Mouse (Mus musculus) midbrain, embryonic 12.5 days (tissue): ENCODE results near the gene Cep104. TPM values are rescaled to one million over a fixed set of nuclear protein-coding genes. Genes with fewer than 3 reads are reported as not detected.
A peak's percentile ranks its signal among the peaks of the same experiment; 100 is the strongest.

Experiments used
- ATAC-seq: fragments of 200-750 bp; cut with Nextera tagmentation; 2 replicates; pipeline ENCODE4 v1.8.0; 2017; ENCODE audit warnings: low read depth, moderate TSS enrichment, moderate library complexity; ENCODE audit not compliant: low FRiP score
- H3K27ac ChIP-seq: fragments of 300-500 bp; sonication (generic); replicated peaks from 2 replicates; pipeline ENCODE4 v1.5.1; 2016; ENCODE audit warnings: mild to moderate bottlenecking
- H3K27me3 ChIP-seq: fragments of 300-500 bp; sonication (generic); 2 replicates; pipeline ENCODE4 v1.6.1; 2016; ENCODE audit warnings: mild to moderate bottlenecking
- H3K36me3 ChIP-seq: fragments of 300-500 bp; sonication (generic); 2 replicates; pipeline ENCODE4 v1.6.1; 2016
- H3K4me1 ChIP-seq: fragments of 300-500 bp; sonication (generic); 2 replicates; pipeline ENCODE4 v1.6.1; 2016
- H3K4me2 ChIP-seq: fragments of 300-500 bp; sonication (generic); replicated peaks from 2 replicates; pipeline ENCODE4 v1.6.1; 2016; ENCODE audit warnings: mild to moderate bottlenecking, moderate library complexity
- H3K4me3 ChIP-seq: fragments of 300-500 bp; sonication (generic); 2 replicates; pipeline ENCODE4 v1.5.1; 2016; ENCODE audit warnings: mild to moderate bottlenecking
- H3K9ac ChIP-seq: fragments of 300-500 bp; sonication (generic); replicated peaks from 2 replicates; pipeline ENCODE4 v1.6.1; 2016; ENCODE audit warnings: mild to moderate bottlenecking, moderate library complexity
- H3K9me3 ChIP-seq: fragments of 300-500 bp; sonication (generic); 2 replicates; pipeline ENCODE4 v1.6.1; 2016; ENCODE audit warnings: mild to moderate bottlenecking
- WGBS: fragments of 180-500 bp; shearing (Covaris S2); methylation state at CpG from one replicate; pipeline ENCODE4 v1.1.7; 2016; 5-methylcytosine and 5-hydroxymethylcytosine counted together
- polyA plus RNA-seq: library from polyadenylated mRNA; unstranded; fragments of >200 nt; fragmentation: Nextera tagmentation; extraction: Ambion mirVana; gene quantifications from 2 replicates; pipeline ENCODE4 v1.2.1, GENCODE M21; 2016

Cep104 gene
- polyA plus RNA-seq, 1 experiment from 2014 or later, result 23.3 TPM

DNA sequence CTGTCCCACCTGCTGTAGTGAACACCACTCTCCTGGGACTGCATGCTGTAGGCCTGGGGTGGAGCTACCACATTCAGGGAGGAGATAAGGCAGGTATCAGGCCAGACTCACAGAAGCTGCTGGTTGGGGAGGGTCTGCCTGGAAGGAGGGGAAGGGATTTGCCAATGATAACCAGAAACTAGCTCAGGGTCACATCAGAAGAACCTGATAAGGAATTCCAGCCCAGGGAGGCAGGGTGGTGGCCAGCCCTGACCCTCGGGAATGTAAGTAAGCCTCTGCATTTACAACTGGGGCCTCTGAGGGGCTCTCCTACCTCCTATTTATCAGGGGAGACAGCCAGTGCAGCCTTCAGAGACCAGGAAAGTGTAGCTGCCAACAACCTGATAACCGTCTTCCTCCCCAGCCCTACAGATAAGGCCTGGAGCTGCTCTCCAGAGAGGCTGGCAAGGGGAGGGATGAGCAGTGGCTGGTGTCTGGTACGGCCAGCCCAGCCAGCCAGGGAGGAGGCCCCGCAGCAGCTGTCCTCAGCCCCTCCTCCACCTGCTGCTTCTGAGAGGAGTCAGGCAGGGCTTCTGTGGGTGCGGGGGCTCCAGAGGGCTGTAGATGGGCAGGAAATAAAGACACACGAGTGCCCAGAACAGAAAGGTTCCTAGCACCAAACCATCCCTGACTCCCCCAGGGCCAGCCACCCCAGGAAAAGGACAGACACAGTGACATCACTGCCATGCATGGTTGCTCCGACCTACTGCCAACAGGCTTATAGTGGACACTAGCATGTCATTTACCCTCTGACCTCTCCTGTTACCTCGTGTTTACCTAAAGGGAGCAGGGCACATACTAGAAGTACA, 49.0 kb downstream of the Cep104 start:
- peaks cover 46% of the 10 kb centered on the region for H3K27me3 ChIP-seq
- no peak overlapping the region for H3K4me2 ChIP-seq
- H3K27ac ChIP-seq, result no peak overlapping the region
- 30% methylated on average over 8 of the region's 8 CpGs for WGBS
- H3K4me3 ChIP-seq, result no peak overlapping the region
- peaks cover 35% of the 10 kb centered on the region for H3K36me3 ChIP-seq
- no peaks in the 10 kb centered on the region for H3K9me3 ChIP-seq
- H3K4me1 ChIP-seq, result peaks cover 8% of the 10 kb centered on the region
- ATAC-seq, result no peak
- no peak overlapping the region; the same call in 1 of the 2 replicates for H3K9ac ChIP-seq

DNA sequence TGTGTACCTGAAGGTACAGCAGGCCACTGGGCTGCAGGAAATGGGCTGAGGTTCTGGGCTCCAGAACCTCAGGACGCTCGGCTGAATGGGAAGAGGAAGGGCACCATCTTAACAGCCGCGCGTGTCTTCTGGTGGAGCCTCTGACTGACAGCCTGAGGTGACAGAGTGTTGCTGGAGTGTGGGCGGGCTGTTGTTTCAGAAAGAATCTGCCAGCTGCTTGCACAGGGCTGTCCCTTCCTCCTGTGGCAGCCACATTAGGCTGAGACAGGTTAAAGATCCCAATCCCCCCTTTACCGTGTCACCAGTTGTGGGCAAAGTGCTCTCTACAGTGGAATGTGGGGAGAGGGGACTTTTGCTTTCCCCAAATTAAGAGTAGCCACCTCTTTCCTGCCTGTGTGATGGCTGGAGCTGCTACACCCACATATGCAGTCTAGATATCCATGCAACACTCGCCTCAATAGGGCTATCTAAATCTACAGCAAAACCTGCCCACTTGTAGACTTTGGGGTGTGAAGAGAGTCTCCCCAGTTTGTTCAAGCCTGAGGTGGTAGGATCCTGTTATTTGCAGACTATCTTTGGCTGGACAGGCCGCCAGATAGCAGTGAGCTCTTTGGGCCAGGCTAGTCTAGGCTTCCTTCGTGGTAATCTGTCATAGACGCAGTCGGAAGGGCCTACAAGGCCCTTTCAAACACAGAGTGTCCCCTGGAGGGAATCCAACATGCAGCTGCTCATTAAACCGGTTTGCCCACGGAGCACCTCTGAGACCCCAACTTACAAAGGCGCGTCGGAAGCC, 49.9 kb downstream of the Cep104 start:
- peaks cover 46% of the 10 kb centered on the region for H3K27me3 ChIP-seq
- WGBS, result 42% methylated on average over 17 of the region's 17 CpGs
- H3K9me3 ChIP-seq, result no peaks in the 10 kb centered on the region
- peak overlapping the region; percentile 35; the same call in 1 of the 2 replicates for H3K4me3 ChIP-seq
- ATAC-seq, result no peak
- no peak overlapping the region for H3K27ac ChIP-seq
- peaks cover 25% of the 10 kb centered on the region for H3K36me3 ChIP-seq
- H3K9ac ChIP-seq, result no peak overlapping the region
- peaks cover 8% of the 10 kb centered on the region for H3K4me1 ChIP-seq
- H3K4me2 ChIP-seq, result peak overlapping the region; percentile 60; the same call in 1 of the 2 replicates

DNA sequence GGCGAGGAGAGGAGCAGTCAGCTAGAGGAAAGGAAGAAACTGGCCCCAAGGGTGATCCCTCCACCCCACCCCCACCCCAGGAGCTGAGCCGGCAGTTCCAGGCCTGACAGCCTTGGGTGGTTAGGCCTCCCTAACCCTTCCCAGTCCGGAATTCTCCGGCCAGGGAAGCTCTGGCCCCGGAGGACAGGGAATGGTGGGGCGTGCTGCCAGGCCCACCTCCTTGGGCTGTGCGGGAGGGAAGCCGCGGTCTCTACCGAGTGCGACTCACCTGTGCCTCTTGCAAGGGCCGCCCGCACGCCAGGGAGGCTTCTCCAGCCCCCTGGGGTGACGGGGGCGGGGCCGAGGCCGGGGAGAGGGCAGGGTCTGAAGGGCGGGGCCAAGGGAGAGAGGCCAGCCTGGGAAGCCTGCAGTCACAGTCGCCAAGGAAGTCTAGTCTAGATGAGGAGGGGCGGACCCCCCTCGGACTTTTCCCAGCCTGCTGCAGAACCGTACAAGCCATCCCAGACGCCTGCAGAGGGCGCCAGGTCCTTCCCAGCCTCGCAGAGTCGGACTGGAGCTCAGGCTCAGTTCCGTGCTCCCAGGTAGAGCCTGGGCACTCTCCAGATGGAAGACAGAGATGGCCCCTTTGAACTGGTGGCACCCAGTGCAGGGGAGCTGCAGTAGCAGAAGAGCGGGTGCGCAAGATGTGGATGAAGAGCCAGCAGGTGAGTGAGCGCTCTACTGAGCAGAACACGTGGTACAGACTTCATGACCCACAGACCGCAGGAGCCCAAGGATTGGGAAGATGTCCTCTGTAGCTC, 50.8 kb downstream of the Cep104 start, which contains the start of gene Smim1:
Gene Smim1, minus strand, starts transcription at position 590 of the 800 bp plus-strand sequence.
- H3K27me3 ChIP-seq, result peaks cover 46% of the 10 kb centered on the region
- H3K4me3 ChIP-seq, result peak within 1 kb of the TSS; percentile 35
- peaks cover 16% of the 10 kb centered on the region for H3K36me3 ChIP-seq
- H3K4me2 ChIP-seq, result peak within 1 kb of the TSS; percentile 60
- WGBS, result 1% methylated on average over 32 of the region's 33 CpGs
- H3K9me3 ChIP-seq, result no peaks in the 10 kb centered on the region
- H3K9ac ChIP-seq, result peak within 1 kb of the TSS; percentile 31
- H3K27ac ChIP-seq, result no peak within 1 kb of the TSS
- peaks cover 8% of the 10 kb centered on the region for H3K4me1 ChIP-seq
- ATAC-seq, result 0 out of 2 replicates have a peak, but pooled peaks have one; percentile 21

DNA sequence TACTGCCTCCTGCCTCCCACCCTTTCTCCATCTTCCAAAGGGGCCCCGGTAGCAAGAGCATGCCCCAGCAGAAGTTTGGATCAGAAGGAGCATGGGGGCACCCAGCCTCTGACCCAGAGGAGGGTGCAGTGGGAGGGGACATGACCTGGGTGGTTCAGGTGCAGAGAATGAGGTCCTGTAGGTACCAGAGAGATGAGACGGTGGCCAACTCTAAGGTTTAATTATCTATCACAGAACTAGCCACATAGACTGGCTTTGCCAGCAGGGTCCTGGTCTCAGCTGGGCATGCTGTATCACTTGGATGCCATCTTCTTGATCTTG, 51.4 kb downstream of the Cep104 start:
- Histone ChIP-seq H3K27me3 (peaks cover 46% of the 10 kb centered on the region), H3K9me3 (no peaks in the 10 kb centered on the region), H3K4me1 (peaks cover 8% of the 10 kb centered on the region), H3K27ac (no peak overlapping the region), H3K9ac (no peak overlapping the region), H3K4me3 (no peak overlapping the region), H3K36me3 (peaks cover 11% of the 10 kb centered on the region), H3K4me2 (peak overlapping the region; percentile 60)
- WGBS, result 34% methylated on average over 2 of the region's 2 CpGs
- ATAC-seq, result no peak

DNA sequence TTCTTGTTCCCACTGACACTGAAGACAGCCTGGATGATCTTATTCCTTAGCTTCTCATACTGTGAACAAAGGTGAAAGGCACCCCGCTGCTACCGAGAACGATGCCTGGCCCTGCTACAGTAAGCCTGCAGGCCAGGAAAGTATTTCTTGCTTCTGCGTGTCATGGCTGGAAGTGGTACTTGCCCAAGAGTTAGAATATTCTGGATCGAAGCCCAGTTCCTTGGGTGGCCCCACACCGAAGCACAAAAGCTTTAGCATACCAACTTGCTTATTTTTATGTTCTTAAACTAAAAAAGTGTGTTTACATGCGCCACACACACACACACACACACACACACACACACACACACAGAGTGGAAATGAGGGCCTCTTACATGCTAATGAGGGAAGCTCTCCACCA, 53.1 kb downstream of the Cep104 start:
- H3K4me1 ChIP-seq, result peaks cover 8% of the 10 kb centered on the region
- H3K4me2 ChIP-seq, result no peak overlapping the region
- H3K27me3 ChIP-seq, result peaks cover 46% of the 10 kb centered on the region
- no peak overlapping the region for H3K4me3 ChIP-seq
- no peaks in the 10 kb centered on the region for H3K36me3 ChIP-seq
- no peak overlapping the region for H3K27ac ChIP-seq
- H3K9ac ChIP-seq, result no peak overlapping the region
- no peaks in the 10 kb centered on the region for H3K9me3 ChIP-seq
- no peak for ATAC-seq
- 82% methylated on average over 7 of the region's 7 CpGs for WGBS

DNA sequence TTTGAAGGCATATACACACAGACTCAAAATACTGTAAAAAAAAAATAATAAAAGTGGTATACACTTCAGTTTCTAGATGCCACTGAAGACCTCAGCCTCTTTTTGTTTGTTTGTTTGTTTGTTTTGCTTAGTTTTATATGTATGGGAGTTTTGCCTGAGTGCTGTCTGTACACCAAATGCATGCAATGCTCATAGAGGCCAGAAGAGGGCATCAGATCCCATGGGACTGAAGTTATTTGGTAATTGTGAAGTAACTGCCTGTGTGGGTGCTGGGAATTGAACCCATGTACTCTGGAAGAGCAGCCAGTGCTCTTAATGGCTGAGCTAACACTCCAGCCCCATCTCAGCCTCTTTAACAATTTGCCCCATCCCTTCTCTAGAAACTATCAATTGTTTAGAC, 53.7 kb downstream of the Cep104 start:
- Histone ChIP-seq H3K4me2 (no peak overlapping the region), H3K9ac (no peak overlapping the region), H3K27me3 (peaks cover 43% of the 10 kb centered on the region), H3K4me1 (peaks cover 8% of the 10 kb centered on the region), H3K9me3 (no peaks in the 10 kb centered on the region), H3K36me3 (no peaks in the 10 kb centered on the region), H3K4me3 (no peak overlapping the region), H3K27ac (no peak overlapping the region)
- no peak for ATAC-seq

DNA sequence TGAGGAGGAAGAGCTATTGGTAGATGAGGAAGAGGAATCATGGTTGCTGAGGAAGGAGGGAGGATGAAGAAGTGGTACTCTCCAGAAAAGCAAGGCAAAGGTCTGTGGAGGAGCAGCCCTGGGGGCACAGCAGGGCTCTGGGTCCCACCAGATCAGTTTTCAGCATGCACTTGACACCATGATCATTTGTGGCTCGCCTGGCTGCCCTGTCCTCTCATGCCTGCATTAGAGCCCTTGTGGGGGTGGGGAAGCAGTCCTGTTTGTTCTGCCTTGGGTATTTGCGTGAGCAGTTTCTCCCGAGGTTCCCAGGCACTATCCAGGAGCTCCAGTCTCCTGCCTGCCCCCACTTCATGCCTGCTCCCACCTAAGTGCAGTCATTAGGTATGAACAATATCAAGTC, 62.1 kb downstream of the Cep104 start:
- no peaks in the 10 kb centered on the region for H3K9me3 ChIP-seq

DNA sequence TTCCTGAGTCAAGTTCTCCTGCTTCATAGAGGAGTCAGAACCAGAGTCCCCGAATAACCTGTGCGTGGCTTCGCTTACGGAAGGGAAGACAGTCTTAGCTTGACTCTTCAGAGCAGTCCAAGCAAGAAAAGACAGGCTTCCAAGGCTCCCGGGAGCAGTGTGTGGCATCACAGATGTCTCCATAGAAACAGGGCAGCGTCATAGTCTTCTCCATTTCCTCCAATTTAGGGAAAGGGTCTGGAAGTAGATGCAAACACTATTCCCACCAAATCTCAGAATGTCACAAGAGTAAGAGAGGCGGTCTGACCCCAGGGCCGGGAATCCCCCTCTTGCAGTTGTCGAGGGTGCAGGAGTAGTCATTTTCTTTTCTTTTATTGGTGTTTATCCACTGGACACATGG, 67.6 kb downstream of the Cep104 start, which contains the start of gene Ccdc27:
Gene Ccdc27, minus strand, starts transcription at position 101 of the 400 bp plus-strand sequence.
- no peak for ATAC-seq
- H3K4me3 ChIP-seq, result no peak within 1 kb of the TSS
- H3K9me3 ChIP-seq, result no peaks in the 10 kb centered on the region
- no peaks in the 10 kb centered on the region for H3K4me1 ChIP-seq
- no peak within 1 kb of the TSS for H3K4me2 ChIP-seq
- H3K9ac ChIP-seq, result no peak within 1 kb of the TSS
- H3K27me3 ChIP-seq, result peaks cover 4% of the 10 kb centered on the region; the same call in 1 of the 2 replicates
- WGBS, result 82% methylated on average over 9 of the region's 9 CpGs
- H3K27ac ChIP-seq, result no peak within 1 kb of the TSS
- H3K36me3 ChIP-seq, result no peaks in the 10 kb centered on the region

More for the DNA sequence above, 62.1 kb downstream of the Cep104 start:
- Histone ChIP-seq H3K9ac (no peak overlapping the region), H3K36me3 (no peaks in the 10 kb centered on the region), H3K27me3 (no peaks in the 10 kb centered on the region), H3K27ac (no peak overlapping the region), H3K4me3 (no peak overlapping the region), H3K4me2 (no peak overlapping the region), H3K4me1 (no peaks in the 10 kb centered on the region)
- 49% methylated on average over 3 of the region's 3 CpGs for WGBS
- ATAC-seq, result no peak

DNA sequence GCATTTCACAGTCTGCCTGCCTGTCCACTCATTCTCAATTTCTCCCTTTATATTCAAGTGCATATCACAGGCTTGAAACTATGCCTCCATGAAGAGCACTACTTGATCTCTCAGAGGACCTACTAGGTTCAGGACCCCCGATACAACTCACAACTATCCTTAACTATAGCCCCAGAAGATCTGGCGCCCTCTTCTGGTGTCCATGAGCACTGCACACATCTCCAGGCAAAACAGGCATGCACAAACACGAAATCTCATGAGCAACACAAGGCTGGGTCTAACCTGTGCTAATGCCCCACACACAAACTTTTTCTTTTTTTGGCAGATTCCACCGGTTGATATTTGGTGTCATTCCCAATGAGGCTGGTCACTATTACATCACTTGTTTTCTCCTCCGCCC, 70.8 kb downstream of the Cep104 start:
- whole genome bisulfite sequencing, result 68% methylated on average over 5 of the region's 5 CpGs
- H3K4me1 ChIP-seq, result no peaks in the 10 kb centered on the region

DNA sequence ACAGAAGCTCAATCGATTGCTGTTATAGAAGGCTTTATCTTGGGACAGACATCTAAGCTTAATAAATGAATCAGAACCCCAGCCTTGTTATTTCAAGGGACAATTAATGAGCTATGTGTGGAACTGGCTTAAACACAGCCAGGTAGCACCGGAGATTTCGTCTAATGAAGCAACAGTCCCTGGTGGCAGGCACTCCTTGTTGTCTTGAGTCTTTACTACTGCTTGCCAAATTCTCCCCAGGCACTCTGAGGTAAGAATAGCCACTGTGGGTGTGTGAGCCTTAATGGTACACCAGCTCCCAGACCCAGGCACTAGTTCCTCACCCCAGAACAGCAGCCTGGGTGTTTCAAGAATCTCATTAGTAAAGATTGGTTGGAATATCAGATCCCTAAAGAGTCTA, 76.4 kb downstream of the Cep104 start:
- ATAC-seq, result no peak
- WGBS, result 82% methylated on average over 3 of the region's 3 CpGs
- H3K27ac ChIP-seq, result no peak overlapping the region
- no peak overlapping the region for H3K4me2 ChIP-seq
- no peak overlapping the region for H3K4me3 ChIP-seq
- H3K27me3 ChIP-seq, result no peaks in the 10 kb centered on the region
- no peaks in the 10 kb centered on the region for H3K9me3 ChIP-seq
- H3K36me3 ChIP-seq, result no peaks in the 10 kb centered on the region
- H3K9ac ChIP-seq, result no peak overlapping the region
- H3K4me1 ChIP-seq, result no peaks in the 10 kb centered on the region

More for the DNA sequence above, 70.8 kb downstream of the Cep104 start:
- no peaks in the 10 kb centered on the region for H3K36me3 ChIP-seq
- H3K4me2 ChIP-seq, result no peak overlapping the region
- H3K27ac ChIP-seq, result no peak overlapping the region
- H3K9me3 ChIP-seq, result no peaks in the 10 kb centered on the region
- ATAC-seq, result no peak
- no peak overlapping the region for H3K4me3 ChIP-seq
- H3K27me3 ChIP-seq, result peaks cover 4% of the 10 kb centered on the region; the same call in 1 of the 2 replicates
- no peak overlapping the region for H3K9ac ChIP-seq

DNA sequence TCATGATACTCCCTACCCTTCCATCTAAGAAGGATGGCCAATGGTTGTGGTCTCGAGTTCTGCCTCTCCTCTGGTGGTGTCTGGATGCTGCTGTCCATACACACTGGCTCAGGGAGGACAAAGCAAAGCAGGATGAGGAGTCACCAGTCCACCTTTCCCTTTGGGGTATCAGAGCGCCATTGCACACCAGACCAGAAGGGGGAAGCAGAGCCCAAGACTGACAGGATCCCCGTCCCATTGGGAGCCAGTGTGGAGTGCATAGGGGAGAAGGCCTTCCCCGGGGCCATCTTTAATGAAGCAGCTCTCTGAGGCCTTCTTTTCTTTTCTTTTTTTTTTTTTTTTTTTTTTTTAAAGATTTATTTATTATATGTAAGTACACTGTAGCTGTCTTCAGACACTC, 78.1 kb downstream of the Cep104 start:
- no peaks in the 10 kb centered on the region for H3K36me3 ChIP-seq
- H3K9me3 ChIP-seq, result no peaks in the 10 kb centered on the region
- 65% methylated on average over 4 of the region's 4 CpGs for WGBS
- H3K4me2 ChIP-seq, result no peak overlapping the region
- H3K27ac ChIP-seq, result no peak overlapping the region
- H3K9ac ChIP-seq, result no peak overlapping the region
- H3K27me3 ChIP-seq, result no peaks in the 10 kb centered on the region
- ATAC-seq, result no peak
- H3K4me1 ChIP-seq, result no peaks in the 10 kb centered on the region
- H3K4me3 ChIP-seq, result no peak overlapping the region
